7 mouse cellular contexts compared by ENCODE assay signal in the genomic region with DNA sequence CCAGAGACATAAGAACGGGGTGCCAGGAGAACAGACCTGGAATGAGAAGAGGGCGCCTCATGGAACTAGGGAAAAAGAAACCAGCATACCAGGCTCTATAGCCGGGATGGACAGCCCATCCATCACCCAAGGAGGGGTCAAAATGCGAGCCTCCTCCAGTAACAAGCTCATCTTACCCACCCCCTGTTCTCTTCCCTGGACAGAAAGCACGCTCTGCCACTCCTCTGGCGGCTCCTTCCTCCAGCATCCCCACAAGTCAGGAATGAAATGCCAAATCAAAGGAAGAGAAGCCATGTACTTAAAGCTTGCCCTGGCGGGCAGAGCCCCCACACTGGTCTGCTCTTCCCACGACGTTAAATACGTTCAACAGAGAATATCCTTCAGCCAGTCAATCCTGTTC. TPM values are rescaled to one million over a fixed set of nuclear protein-coding genes. Genes with fewer than 3 reads are reported as not detected.
A peak's percentile ranks its signal among the peaks of the same experiment; 100 is the strongest.
DNase-seq lines count a peak whose midpoint lies in the region; ATAC-seq lines count a peak whose summit lies in the region.

No protein-coding gene starts in this region.

- H3K27ac ChIP-seq in lung, embryonic 16.5 days (ENCODE audit: low read length): peak overlapping the region; percentile 24; the same call in 1 of the 2 replicates
- no peak overlapping the region for H3K27ac ChIP-seq in forebrain, embryonic 13.5 days
- no peak overlapping the region for H3K27ac ChIP-seq in limb, embryonic 13.5 days
- no peak overlapping the region for H3K27ac ChIP-seq in stomach, embryonic 15.5 days

- peak overlapping the region; percentile 67 for H3K4me3 ChIP-seq in lung, embryonic 16.5 days (ENCODE audit: low read length)
- peak overlapping the region; percentile 59 for H3K4me3 ChIP-seq in forebrain, embryonic 13.5 days
- peak overlapping the region; percentile 63 for H3K4me3 ChIP-seq in limb, embryonic 13.5 days
- H3K4me3 ChIP-seq in stomach, embryonic 15.5 days (replicated peaks): peak overlapping the region; percentile 71

- H3K36me3 ChIP-seq in lung, embryonic 16.5 days (ENCODE audit: control insufficient read depth, insufficient read depth, low read length): peaks cover 32% of the 10 kb centered on the region
- H3K36me3 ChIP-seq in forebrain, embryonic 13.5 days (ENCODE audit: poor library complexity, severe bottlenecking): peaks cover 52% of the 10 kb centered on the region
- H3K36me3 ChIP-seq in limb, embryonic 13.5 days: peaks cover 61% of the 10 kb centered on the region
- peaks cover 34% of the 10 kb centered on the region for H3K36me3 ChIP-seq in stomach, embryonic 15.5 days

- H3K9ac ChIP-seq in lung, embryonic 16.5 days (ENCODE audit: low read length): peak overlapping the region; percentile 81
- H3K9ac ChIP-seq in forebrain, embryonic 13.5 days: peak overlapping the region; percentile 77
- H3K9ac ChIP-seq in limb, embryonic 13.5 days: peak overlapping the region; percentile 59
- no peak overlapping the region for H3K9ac ChIP-seq in stomach, embryonic 15.5 days

- ATAC-seq in lung, embryonic 16.5 days (ENCODE audit: low read depth): no peak
- no peak; the same call in 1 of the 2 replicates for ATAC-seq in forebrain, embryonic 13.5 days
- ATAC-seq in limb, embryonic 13.5 days (ENCODE audit: low FRiP score, low read depth): no peak
- no peak for ATAC-seq in stomach, embryonic 15.5 days (ENCODE audit: insufficient read depth, low FRiP score, low read depth)
- ATAC-seq in cerebellum, adult (ENCODE audit: insufficient number of reproducible peaks, low FRiP score, low TSS enrichment): no peak

- DNase-seq in lung, postnatal 4 days: no peak
- DNase-seq in cerebellum, postnatal 36 days: no peak

- H3K4me1 ChIP-seq in lung, embryonic 16.5 days (replicated peaks; ENCODE audit: control insufficient read depth, insufficient read depth, low read length): peaks cover 27% of the 10 kb centered on the region
- peaks cover 46% of the 10 kb centered on the region for H3K4me1 ChIP-seq in forebrain, embryonic 13.5 days
- peaks cover 42% of the 10 kb centered on the region for H3K4me1 ChIP-seq in limb, embryonic 13.5 days
- H3K4me1 ChIP-seq in stomach, embryonic 15.5 days: peaks cover 31% of the 10 kb centered on the region

- H3K9me3 ChIP-seq in lung, embryonic 16.5 days (ENCODE audit: control insufficient read depth, low read length): no peaks in the 10 kb centered on the region
- H3K9me3 ChIP-seq in forebrain, embryonic 13.5 days (replicated peaks): no peaks in the 10 kb centered on the region
- H3K9me3 ChIP-seq in limb, embryonic 13.5 days: no peaks in the 10 kb centered on the region
- no peaks in the 10 kb centered on the region for H3K9me3 ChIP-seq in stomach, embryonic 15.5 days

- peak overlapping the region; percentile 93 for H3K4me2 ChIP-seq in lung, embryonic 16.5 days (ENCODE audit: low read depth, low read length)
- peak overlapping the region; percentile 92 for H3K4me2 ChIP-seq in forebrain, embryonic 13.5 days
- peak overlapping the region; percentile 96 for H3K4me2 ChIP-seq in limb, embryonic 13.5 days (replicated peaks)
- peak overlapping the region; percentile 90 for H3K4me2 ChIP-seq in stomach, embryonic 15.5 days

- WGBS in lung, embryonic 16.5 days: 23% methylated on average over 10 of the region's 10 CpGs
- WGBS in forebrain, embryonic 13.5 days: 41% methylated on average over 10 of the region's 10 CpGs
- WGBS in limb, embryonic 13.5 days: 28% methylated on average over 10 of the region's 10 CpGs
- 20% methylated on average over 10 of the region's 10 CpGs for WGBS in stomach, embryonic 15.5 days

- no peaks in the 10 kb centered on the region for H3K27me3 ChIP-seq in lung, embryonic 16.5 days (ENCODE audit: control insufficient read depth, insufficient read depth, low read depth, low read length)
- H3K27me3 ChIP-seq in forebrain, embryonic 13.5 days: no peaks in the 10 kb centered on the region
- H3K27me3 ChIP-seq in limb, embryonic 13.5 days: no peaks in the 10 kb centered on the region
- no peaks in the 10 kb centered on the region for H3K27me3 ChIP-seq in stomach, embryonic 15.5 days (replicated peaks)

RNA-seq across cellular contexts. Expression of a gene that starts 1.0 kb away (rescaled TPM):
- 27.6 and 32.9 TPM in 2 replicates for polyA plus RNA-seq in lung, embryonic 16.5 days (2015; fragmentation: Nextera tagmentation; extraction: Ambion mirVana)
- 23.2 and 25.7 TPM in 2 replicates for polyA plus RNA-seq in forebrain, embryonic 13.5 days (2015; fragmentation: Nextera tagmentation; extraction: Ambion mirVana)
- 21.1 and 21.2 TPM in 2 replicates for polyA plus RNA-seq in limb, embryonic 13.5 days (2015; fragmentation: Nextera tagmentation; extraction: Ambion mirVana)
- polyA plus RNA-seq in stomach, embryonic 15.5 days (2015; fragmentation: Nextera tagmentation; extraction: Ambion mirVana): 26.6 and 31.3 TPM in 2 replicates

RNA-seq across cellular contexts. Expression of a gene that starts 1.0 kb away (rescaled TPM):
- polyA plus RNA-seq in lung, embryonic 16.5 days (2015; fragmentation: Nextera tagmentation; extraction: Ambion mirVana): 41.9 and 43.7 TPM in 2 replicates
- polyA plus RNA-seq in forebrain, embryonic 13.5 days (2015; fragmentation: Nextera tagmentation; extraction: Ambion mirVana): 59.0 and 61.9 TPM in 2 replicates
- 41.8 and 44.2 TPM in 2 replicates for polyA plus RNA-seq in limb, embryonic 13.5 days (2015; fragmentation: Nextera tagmentation; extraction: Ambion mirVana)
- polyA plus RNA-seq in stomach, embryonic 15.5 days (2015; fragmentation: Nextera tagmentation; extraction: Ambion mirVana): 39.1 and 39.7 TPM in 2 replicates

RNA-seq across cellular contexts. Expression of a gene that starts 6.1 kb away (rescaled TPM):
- 16.7 and 19.7 TPM in 2 replicates for polyA plus RNA-seq in lung, embryonic 16.5 days (2015; fragmentation: Nextera tagmentation; extraction: Ambion mirVana)
- 2.0 and 4.0 TPM in 2 replicates for polyA plus RNA-seq in forebrain, embryonic 13.5 days (2015; fragmentation: Nextera tagmentation; extraction: Ambion mirVana)
- 1.7 and 2.1 TPM in 2 replicates for polyA plus RNA-seq in limb, embryonic 13.5 days (2015; fragmentation: Nextera tagmentation; extraction: Ambion mirVana)
- polyA plus RNA-seq in stomach, embryonic 15.5 days (2015; fragmentation: Nextera tagmentation; extraction: Ambion mirVana): 0.63 and 0.94 TPM in 2 replicates

RNA-seq across cellular contexts. Expression of a gene that starts 7.3 kb away (rescaled TPM):
- 39.0 and 39.4 TPM in 2 replicates for polyA plus RNA-seq in lung, embryonic 16.5 days (2015; fragmentation: Nextera tagmentation; extraction: Ambion mirVana)
- polyA plus RNA-seq in forebrain, embryonic 13.5 days (2015; fragmentation: Nextera tagmentation; extraction: Ambion mirVana): 36.9 TPM in 2 replicates
- 46.9 and 47.8 TPM in 2 replicates for polyA plus RNA-seq in limb, embryonic 13.5 days (2015; fragmentation: Nextera tagmentation; extraction: Ambion mirVana)
- polyA plus RNA-seq in stomach, embryonic 15.5 days (2015; fragmentation: Nextera tagmentation; extraction: Ambion mirVana): 43.2 and 45.7 TPM in 2 replicates

RNA-seq across cellular contexts. Expression of a gene that starts 10.3 kb away (rescaled TPM):
- polyA plus RNA-seq in lung, embryonic 16.5 days (2015; fragmentation: Nextera tagmentation; extraction: Ambion mirVana): 55.4 and 58.5 TPM in 2 replicates
- polyA plus RNA-seq in forebrain, embryonic 13.5 days (2015; fragmentation: Nextera tagmentation; extraction: Ambion mirVana): 39.3 and 43.2 TPM in 2 replicates
- polyA plus RNA-seq in limb, embryonic 13.5 days (2015; fragmentation: Nextera tagmentation; extraction: Ambion mirVana): 77.1 and 83.2 TPM in 2 replicates
- polyA plus RNA-seq in stomach, embryonic 15.5 days (2015; fragmentation: Nextera tagmentation; extraction: Ambion mirVana): 53.9 and 58.0 TPM in 2 replicates
